Mouse (Mus musculus) liver, embryonic 18 days (tissue): ENCODE data around the gene Pigw. TPM values are rescaled to one million over a fixed set of nuclear protein-coding genes. Genes with fewer than 3 reads are reported as not detected.

Experiments used
- polyA plus RNA-seq: library from polyadenylated mRNA; depleted of rRNA; stranded (reverse); fragments of >200 nt; gene quantifications from 2 replicates; pipeline ENCODE4 v1.2.3, GENCODE M21; 2012; rRNA removed

Pigw gene
- polyA plus RNA-seq: 3.2 and 3.6 TPM in 2 replicates

GRCm38 (mm10) chr11:84879772-84880464 is at the start of gene Pigw, which contains the start of gene Myo19:
TSS of gene Pigw (minus strand) at chr11:84880285.
TSS of gene Myo19 (plus strand) at chr11:84880148.

DNA sequence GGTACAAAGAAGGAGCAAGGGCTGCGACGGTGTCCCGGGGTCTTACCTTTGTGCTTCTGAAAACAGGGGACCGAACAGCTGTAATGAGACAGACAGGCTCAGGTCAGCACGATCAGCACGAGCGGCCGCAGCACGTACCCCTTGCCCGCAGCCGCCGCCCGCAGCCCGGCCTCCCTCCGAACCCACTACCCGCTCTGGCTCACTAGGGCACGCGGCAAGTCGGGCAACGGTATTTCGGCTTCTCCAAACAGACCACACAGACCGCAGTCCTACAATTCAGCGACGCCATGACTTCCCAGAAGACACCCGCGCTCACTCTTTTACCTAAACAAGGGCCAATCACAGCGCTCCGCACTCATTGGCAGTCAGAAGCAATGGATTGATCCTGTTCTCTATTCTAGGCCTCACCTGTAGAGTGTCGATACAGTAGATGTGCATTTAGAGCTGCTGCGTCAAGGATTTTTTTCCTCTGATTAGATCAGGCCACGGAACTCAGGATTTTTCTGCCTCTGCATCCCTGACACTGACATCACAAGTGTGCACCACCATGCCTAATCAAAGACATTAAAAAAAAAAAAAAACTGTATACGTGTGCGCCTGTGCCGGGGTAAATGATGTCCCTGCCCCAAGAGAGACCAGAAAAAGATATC is 36.1 kb upstream of the Pigw start, which contains the start of gene Znhit3:
Gene Znhit3 (minus strand): TSS at position 314 of the 650 bp plus-strand sequence.

DNA sequence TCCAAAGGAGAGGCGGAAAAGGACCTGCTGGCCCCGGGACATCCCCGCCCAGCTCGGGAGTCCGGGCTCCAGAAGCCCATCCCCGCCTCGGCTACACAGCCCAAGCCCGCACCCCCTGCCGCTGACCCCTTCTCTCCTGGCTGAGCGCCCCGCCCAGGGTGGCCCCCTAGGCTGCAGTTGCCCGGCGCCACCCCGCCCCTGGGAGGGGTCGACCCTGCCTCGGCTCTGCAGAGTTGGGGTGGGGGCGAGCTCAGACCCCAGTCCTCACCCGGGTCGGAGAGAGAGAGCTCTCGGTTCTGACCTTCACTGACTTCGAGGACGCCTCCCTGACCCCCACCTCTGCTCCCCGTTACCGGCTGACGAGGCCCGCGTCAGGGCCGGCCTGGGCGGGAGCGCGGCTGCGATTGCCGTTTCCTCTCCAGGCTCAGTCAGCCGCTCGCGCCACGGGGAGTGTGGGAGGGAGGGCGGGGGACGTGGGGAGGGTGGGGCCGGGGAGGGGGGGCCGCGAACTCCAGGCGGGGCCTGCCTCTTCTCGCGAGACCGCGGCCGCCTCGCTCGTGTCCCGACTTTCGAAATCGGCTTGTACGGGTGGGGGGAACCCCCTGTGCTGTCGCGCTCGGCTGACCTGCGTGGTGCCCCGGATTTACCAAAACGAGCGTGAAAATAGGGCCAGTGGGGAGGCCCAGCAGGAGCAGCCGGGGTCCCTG is 9.6 kb downstream of the Pigw start, which contains the start of gene Ggnbp2:
Gene Ggnbp2 (minus strand): TSS at position 481 of the 707 bp plus-strand sequence.

DNA sequence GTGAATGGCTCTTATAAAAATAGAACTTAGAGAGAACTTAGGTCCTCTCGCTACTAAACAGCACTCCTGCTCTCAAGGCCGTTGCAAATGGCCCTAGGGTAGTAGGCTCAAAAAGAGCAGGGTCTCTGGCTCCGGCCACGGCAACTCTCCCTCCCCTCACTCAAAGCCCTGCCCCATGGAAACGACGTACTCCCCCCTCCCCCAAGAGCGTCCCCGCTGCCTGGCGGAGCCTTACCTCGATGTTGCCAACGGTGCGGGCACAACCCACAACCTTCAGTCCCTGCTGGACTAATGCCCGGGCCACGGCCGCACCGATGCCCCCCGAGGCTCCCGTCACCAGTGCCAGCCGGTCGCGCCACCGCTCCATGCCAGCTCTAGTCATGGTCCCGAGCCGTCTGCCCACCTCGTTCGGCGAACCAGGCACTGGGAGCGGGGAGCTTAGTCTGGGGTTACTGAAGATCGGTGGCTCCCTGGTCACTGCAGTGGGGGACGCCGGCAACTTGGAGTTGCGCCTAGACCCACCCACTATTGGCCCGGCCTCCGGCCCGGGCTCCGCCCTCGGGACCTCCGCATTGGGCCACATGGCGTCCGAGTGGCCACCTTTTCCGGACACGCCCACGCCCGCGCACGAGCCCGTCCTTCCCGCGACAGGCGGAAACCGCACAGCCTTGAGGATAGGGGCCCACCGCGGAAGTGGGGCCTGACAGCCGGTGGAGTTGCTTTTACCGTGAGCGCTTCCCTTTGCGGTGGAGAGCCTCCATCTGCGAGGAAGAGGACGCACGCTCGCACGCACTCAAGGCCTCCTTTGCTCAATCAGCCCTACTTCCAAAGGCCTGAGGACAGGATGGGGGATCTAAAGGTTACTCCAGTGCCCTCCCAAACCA is 51.3 kb downstream of the Pigw start, which contains the start of gene Dhrs11:
Gene Dhrs11 (minus strand): TSS at position 479 of the 884 bp plus-strand sequence.

Other genes starting within 250 kb of the Pigw start
- 10.6 and 10.8 TPM in 2 replicates for gene Mrm1, start 60.8 kb downstream of the Pigw start, polyA plus RNA-seq
- gene Dhrs11, start 51.3 kb downstream of the Pigw start, polyA plus RNA-seq: 114 and 116 TPM in 2 replicates
- 61.4 and 70.3 TPM in 2 replicates for gene Ggnbp2, start 9.5 kb downstream of the Pigw start, polyA plus RNA-seq
- gene Myo19, start 137 bp downstream of the Pigw start, polyA plus RNA-seq: 4.0 and 4.1 TPM in 2 replicates
- gene Znhit3, start 36.1 kb upstream of the Pigw start, polyA plus RNA-seq: 11.4 and 11.7 TPM in 2 replicates
- 0.04 TPM in 1 of 2 replicates, not detected in the other for gene Car4, start 77.5 kb upstream of the Pigw start, polyA plus RNA-seq